Comparison of ENCODE assay signal across 10 mouse cellular contexts in the genomic region with DNA sequence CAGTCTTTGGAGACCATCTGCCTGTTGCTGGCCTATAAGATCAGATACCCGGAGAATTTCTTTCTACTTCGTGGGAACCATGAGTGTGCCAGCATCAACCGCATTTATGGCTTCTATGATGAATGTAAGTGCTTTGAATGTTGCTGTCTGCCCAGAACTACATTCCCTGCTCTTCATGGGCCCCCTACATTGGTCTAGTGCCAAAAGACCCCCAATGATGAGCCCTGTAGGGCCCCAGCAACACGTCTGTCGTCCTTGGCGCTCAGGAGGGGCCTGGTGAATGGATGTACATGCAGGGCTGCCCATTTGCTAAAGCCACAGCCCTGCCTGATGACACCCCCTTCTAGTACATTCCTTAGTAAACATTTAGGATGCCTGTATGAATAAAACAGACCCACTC. TPM values are rescaled to one million over a fixed set of nuclear protein-coding genes. Genes with fewer than 3 reads are reported as not detected.
DNase-seq lines count a peak whose midpoint lies in the region; ATAC-seq and TF ChIP-seq lines count a peak whose summit lies in the region.
"Had no signal": no experiment of that assay in that cellular context is flagged by ENCODE, and none has a peak within 500 bp of the region (broad histone marks: within the 10 kb centered on the region; RNA-seq: fewer than 3 reads in every experiment).

No protein-coding gene starts in this region.

- intact Hi-C loops in left cerebral cortex, postnatal 25 days (cut with DNase I): loop anchor here (2.0 kb wide), 1 partner anchor 24 kb away; no protein-coding TSS in a partner anchor

- peaks cover 11% of the 10 kb centered on the region for H3K4me1 ChIP-seq in lung, embryonic 14.5 days (ENCODE audit: insufficient read depth)
- peaks cover 55% of the 10 kb centered on the region for H3K4me1 ChIP-seq in forebrain, embryonic 10.5 days
- H3K4me1 ChIP-seq in intestine, postnatal 0 days (replicated peaks; ENCODE audit: control insufficient read depth, insufficient read depth, low read length): peaks cover 9% of the 10 kb centered on the region
- peaks cover 10% of the 10 kb centered on the region for H3K4me1 ChIP-seq in neural tube, embryonic 14.5 days (ENCODE audit: control insufficient read depth, insufficient read depth, low read length)

- no peak for ATAC-seq in lung, embryonic 14.5 days (ENCODE audit: insufficient read depth)
- no peak for ATAC-seq in intestine, postnatal 0 days
- ATAC-seq in neural tube, embryonic 14.5 days (ENCODE audit: low read depth): no peak

- peak overlapping the region; percentile 98 for H3K4me2 ChIP-seq in lung, embryonic 14.5 days
- H3K4me2 ChIP-seq in intestine, postnatal 0 days (replicated peaks; ENCODE audit: low read depth): peak overlapping the region; percentile 75
- H3K4me2 ChIP-seq in neural tube, embryonic 14.5 days (ENCODE audit: low read depth, low read length): peak overlapping the region; percentile 97

- peak overlapping the region; percentile 96 for H3K4me3 ChIP-seq in lung, embryonic 14.5 days (ENCODE audit: low read depth, low read length)
- peak overlapping the region; percentile 96 for H3K4me3 ChIP-seq in forebrain, embryonic 10.5 days
- peak overlapping the region; percentile 93 for H3K4me3 ChIP-seq in intestine, postnatal 0 days (ENCODE audit: low read depth, low read length)
- peak overlapping the region; percentile 80 for H3K4me3 ChIP-seq in neural tube, embryonic 14.5 days (ENCODE audit: low read depth, low read length)

- peak overlapping the region; percentile 90; the same call in 1 of the 2 replicates for H3K27ac ChIP-seq in lung, embryonic 14.5 days (ENCODE audit: low read depth)
- H3K27ac ChIP-seq in forebrain, embryonic 10.5 days: peak overlapping the region; percentile 98
- peak overlapping the region; percentile 94; the same call in 1 of the 2 replicates for H3K27ac ChIP-seq in intestine, postnatal 0 days (ENCODE audit: low read depth, low read length)
- H3K27ac ChIP-seq in neural tube, embryonic 14.5 days (ENCODE audit: low read depth, low read length): no peak overlapping the region

- DNase-seq in lung, embryonic 14.5 days: peak; percentile 8
- no peak for DNase-seq in lung, postnatal 25 days (ENCODE audit: low spot score)
- DNase-seq in forebrain, embryonic 10.5 days (ENCODE audit: extremely low spot score, low spot score): no peak
- DNase-seq in ovary, adult 18-20 months (ENCODE audit: low spot score): no peak
- no peak for DNase-seq in left cerebral cortex, postnatal 25 days (ENCODE audit: low spot score in 2 of 2)
- no peak for DNase-seq in thymus, postnatal 14 days
- DNase-seq: adrenal gland, adult 2 months; kidney, adult 8-10 months had no signal

- WGBS in lung, embryonic 14.5 days: 42% methylated on average over 6 of the region's 6 CpGs
- WGBS in forebrain, embryonic 10.5 days: 75% methylated on average over 6 of the region's 6 CpGs
- WGBS in intestine, postnatal 0 days: 37% methylated on average over 6 of the region's 6 CpGs
- WGBS in neural tube, embryonic 14.5 days: 68% methylated on average over 6 of the region's 6 CpGs

- peak overlapping the region; percentile 95 for H3K9ac ChIP-seq in lung, embryonic 14.5 days
- H3K9ac ChIP-seq in intestine, postnatal 0 days (ENCODE audit: low read depth, low read length): peak overlapping the region; percentile 92
- H3K9ac ChIP-seq in neural tube, embryonic 14.5 days (replicated peaks; ENCODE audit: low read depth, low read length): peak overlapping the region; percentile 98

- no peaks in the 10 kb centered on the region for H3K9me3 ChIP-seq in lung, embryonic 14.5 days (ENCODE audit: low read depth, low read length)
- H3K9me3 ChIP-seq in forebrain, embryonic 10.5 days: no peaks in the 10 kb centered on the region
- no peaks in the 10 kb centered on the region for H3K9me3 ChIP-seq in intestine, postnatal 0 days (ENCODE audit: control insufficient read depth)
- no peaks in the 10 kb centered on the region for H3K9me3 ChIP-seq in neural tube, embryonic 14.5 days (ENCODE audit: control insufficient read depth, low read length)

- H3K36me3 ChIP-seq in lung, embryonic 14.5 days (ENCODE audit: insufficient read depth): peaks cover 47% of the 10 kb centered on the region
- H3K36me3 ChIP-seq in forebrain, embryonic 10.5 days (replicated peaks): peaks cover 54% of the 10 kb centered on the region
- H3K36me3 ChIP-seq in intestine, postnatal 0 days (ENCODE audit: control insufficient read depth, insufficient read depth): peaks cover 38% of the 10 kb centered on the region
- peaks cover 26% of the 10 kb centered on the region for H3K36me3 ChIP-seq in neural tube, embryonic 14.5 days (ENCODE audit: control insufficient read depth, insufficient read depth, low read length)

- TF ChIP-seq CTCF in lung, embryonic 14.5 days (IDR thresholded peaks at IDR 0.05; ENCODE audit: low read depth): no peak
- no peak for TF ChIP-seq CTCF in intestine, postnatal 0 days (IDR thresholded peaks at IDR 0.05; ENCODE audit: low read depth)

- no peaks in the 10 kb centered on the region for H3K27me3 ChIP-seq in lung, embryonic 14.5 days (ENCODE audit: insufficient read depth, low read length)
- H3K27me3 ChIP-seq in forebrain, embryonic 10.5 days (ENCODE audit: poor library complexity, severe bottlenecking): no peaks in the 10 kb centered on the region
- no peaks in the 10 kb centered on the region for H3K27me3 ChIP-seq in intestine, postnatal 0 days (replicated peaks; ENCODE audit: control insufficient read depth, insufficient read depth, low read length)
- no peaks in the 10 kb centered on the region for H3K27me3 ChIP-seq in neural tube, embryonic 14.5 days (ENCODE audit: control insufficient read depth, insufficient read depth, low read length)

RNA-seq across cellular contexts. Expression of a gene that starts 1.3 kb away (rescaled TPM):
- 960 and 994 TPM in 2 replicates for polyA plus RNA-seq in lung, embryonic 14.5 days (2014; fragmentation: Nextera tagmentation; extraction: Ambion mirVana)
- 998 and 1,002 TPM in 2 replicates for polyA plus RNA-seq in forebrain, embryonic 10.5 days (2016; fragmentation: Nextera tagmentation; extraction: Ambion mirVana)
- 370 and 382 TPM in 2 replicates for polyA plus RNA-seq in intestine, postnatal 0 days (2015; fragmentation: Nextera tagmentation; extraction: Ambion mirVana)
- polyA plus RNA-seq in neural tube, embryonic 14.5 days (2014; fragmentation: Nextera tagmentation; extraction: Ambion mirVana): 574 and 606 TPM in 2 replicates
- total RNA-seq in left cerebral cortex, postnatal 25 days (2021): 100 to 1,000 TPM; 318 to 320 TPM

RNA-seq across cellular contexts. Expression of a gene that starts 2.0 kb away (rescaled TPM):
- 1.8 and 2.4 TPM in 2 replicates for polyA plus RNA-seq in lung, embryonic 14.5 days (2014; fragmentation: Nextera tagmentation; extraction: Ambion mirVana)
- 0.43 and 0.47 TPM in 2 replicates for polyA plus RNA-seq in forebrain, embryonic 10.5 days (2016; fragmentation: Nextera tagmentation; extraction: Ambion mirVana)
- 2.0 and 2.3 TPM in 2 replicates for polyA plus RNA-seq in intestine, postnatal 0 days (2015; fragmentation: Nextera tagmentation; extraction: Ambion mirVana)
- 0.79 and 1.1 TPM in 2 replicates for polyA plus RNA-seq in neural tube, embryonic 14.5 days (2014; fragmentation: Nextera tagmentation; extraction: Ambion mirVana)
- total RNA-seq in left cerebral cortex, postnatal 25 days (2021): 1 to 10 TPM; 1.3 to 2.0 TPM

RNA-seq across cellular contexts. Expression of a gene that starts 8.3 kb away (rescaled TPM):
- polyA plus RNA-seq in lung, embryonic 14.5 days (2014; fragmentation: Nextera tagmentation; extraction: Ambion mirVana): 42.1 and 47.4 TPM in 2 replicates
- 57.4 and 67.1 TPM in 2 replicates for polyA plus RNA-seq in forebrain, embryonic 10.5 days (2016; fragmentation: Nextera tagmentation; extraction: Ambion mirVana)
- polyA plus RNA-seq in intestine, postnatal 0 days (2015; fragmentation: Nextera tagmentation; extraction: Ambion mirVana): 12.3 and 13.5 TPM in 2 replicates
- polyA plus RNA-seq in neural tube, embryonic 14.5 days (2014; fragmentation: Nextera tagmentation; extraction: Ambion mirVana): 23.0 and 23.7 TPM in 2 replicates
- total RNA-seq in left cerebral cortex, postnatal 25 days (2021): 1 to 10 TPM; 6.9 to 8.0 TPM

RNA-seq across cellular contexts. Expression of a gene that starts 17.9 kb away (rescaled TPM):
- polyA plus RNA-seq in lung, embryonic 14.5 days (2014; fragmentation: Nextera tagmentation; extraction: Ambion mirVana): 1.7 and 2.5 TPM in 2 replicates
- 2.5 TPM in 2 replicates for polyA plus RNA-seq in forebrain, embryonic 10.5 days (2016; fragmentation: Nextera tagmentation; extraction: Ambion mirVana)
- 0.90 TPM in 2 replicates for polyA plus RNA-seq in intestine, postnatal 0 days (2015; fragmentation: Nextera tagmentation; extraction: Ambion mirVana)
- 3.0 and 6.1 TPM in 2 replicates for polyA plus RNA-seq in neural tube, embryonic 14.5 days (2014; fragmentation: Nextera tagmentation; extraction: Ambion mirVana)
- 1 to 10 TPM; 6.6 to 8.7 TPM for total RNA-seq in left cerebral cortex, postnatal 25 days (2021)

RNA-seq across cellular contexts. Expression of a gene that starts 20.9 kb away (rescaled TPM):
- 4.4 and 5.0 TPM in 2 replicates for polyA plus RNA-seq in lung, embryonic 14.5 days (2014; fragmentation: Nextera tagmentation; extraction: Ambion mirVana)
- 0.86 and 1.1 TPM in 2 replicates for polyA plus RNA-seq in forebrain, embryonic 10.5 days (2016; fragmentation: Nextera tagmentation; extraction: Ambion mirVana)
- 2.4 and 2.5 TPM in 2 replicates for polyA plus RNA-seq in intestine, postnatal 0 days (2015; fragmentation: Nextera tagmentation; extraction: Ambion mirVana)
- polyA plus RNA-seq in neural tube, embryonic 14.5 days (2014; fragmentation: Nextera tagmentation; extraction: Ambion mirVana): 0.78 and 1.5 TPM in 2 replicates
- total RNA-seq in left cerebral cortex, postnatal 25 days (2021): 1 to 10 TPM in 1 of 2 experiments, under 1 TPM in 1; 0.96 to 1.2 TPM
